Mouse (Mus musculus) megakaryocyte, embryonic 14.5 days (primary cell): ENCODE measurements around the gene Setdb1.

ENCODE experiments used
- FLI1 ChIP-seq: IDR thresholded peaks from 2 replicates; pipeline ENCODE4 v1.6.1; 2012; ENCODE audit warnings: low read length, inconsistent platforms, mixed read lengths
- GATA1 ChIP-seq: IDR thresholded peaks from 3 replicates; pipeline ENCODE4 v1.6.1; 2012; ENCODE audit warnings: mixed read lengths, low read length, inconsistent platforms, borderline replicate concordance

DNA sequence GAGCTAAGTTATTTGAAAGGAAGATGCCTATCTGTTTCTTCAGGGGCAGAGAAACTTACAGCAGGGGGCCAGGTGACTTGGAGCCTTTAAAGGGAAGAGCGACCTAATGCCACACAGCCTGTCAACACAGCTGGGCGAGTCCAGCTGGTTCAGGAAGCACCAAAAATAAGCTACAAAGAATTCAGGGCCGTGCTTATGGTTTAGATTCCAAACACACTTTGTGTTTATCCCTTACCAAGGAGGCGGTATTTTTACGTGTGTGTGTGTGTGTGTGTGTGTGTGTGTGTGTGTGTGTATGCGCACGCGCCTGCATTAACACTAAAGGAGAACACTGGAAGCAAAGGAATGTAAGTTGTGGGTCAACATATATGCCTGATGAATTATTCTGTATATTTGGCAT lies 76.3 kb downstream of the Setdb1 start:
- TF ChIP-seq GATA1 (no peak), FLI1 (no peak)
